Mouse (Mus musculus): ENCODE results near the gene 4930412O13Rik.

GRCm38 (mm10) chr2:9878564-9879081, 2.4 kb upstream of the 4930412O13Rik start:
- no peak for TF ChIP-seq CTCF (IDR thresholded peaks at IDR 0.05; ENCODE audit: extremely low read depth, insufficient read depth, insufficient read length, insufficient replicate concordance)
- TF ChIP-seq POLR2A (IDR thresholded peaks at IDR 0.05; ENCODE audit: low read depth, low read length), result no peak
